Mouse (Mus musculus) heart, adult 2 months (tissue): ENCODE measurements around the gene C1qtnf7. TPM values are rescaled to one million over a fixed set of nuclear protein-coding genes. Genes with fewer than 3 reads are reported as not detected.

Experiments
- DNase-seq, 2 experiments: peaks; one replicate each; pipeline ENCODE4 v3.0.0; 2021
- H3K27ac ChIP-seq: fragments of 200-600 bp; 2 replicates; pipeline ENCODE4 v1.8.1; 2022
- H3K27me3 ChIP-seq: fragments of 200-500 bp; 2 replicates; pipeline ENCODE4 v1.6.1; 2012; ENCODE audit warnings: mild to moderate bottlenecking, low read length, inconsistent platforms, mixed read lengths; ENCODE audit not compliant: control insufficient read depth, insufficient read depth
- H3K36me3 ChIP-seq: fragments of 200-500 bp; 2 replicates; pipeline ENCODE4 v1.6.1; 2012; ENCODE audit warnings: low read length, inconsistent platforms; ENCODE audit not compliant: control insufficient read depth, insufficient read depth
- H3K4me1 ChIP-seq: fragments of 200-500 bp; 2 replicates; pipeline ENCODE4 v1.6.1; 2011; ENCODE audit warnings: low read length; ENCODE audit not compliant: control insufficient read depth, insufficient read depth
- H3K4me3 ChIP-seq: fragments of 200-600 bp; 2 replicates; pipeline ENCODE4 v1.8.1; 2022
- H3K79me2 ChIP-seq: fragments of 200-500 bp; replicated peaks from 2 replicates; pipeline ENCODE4 v1.6.1; 2012; ENCODE audit warnings: mild to moderate bottlenecking, inconsistent platforms, low read length, moderate library complexity, mixed read lengths; ENCODE audit not compliant: control insufficient read depth, insufficient read depth
- H3K9ac ChIP-seq: fragments of 200-500 bp; 2 replicates; pipeline ENCODE4 v1.6.1; 2012; ENCODE audit warnings: low read depth, mild to moderate bottlenecking, control low read depth, inconsistent platforms, low read length, mixed read lengths
- CTCF ChIP-seq: fragments of 200-600 bp; IDR thresholded peaks from 2 replicates; pipeline ENCODE4 v1.8.1; 2022; ENCODE audit warnings: antibody characterized with exemption, mild to moderate bottlenecking, moderate library complexity
- EP300 ChIP-seq: fragments of 200-500 bp; IDR thresholded peaks from 2 replicates; pipeline ENCODE4 v1.6.1; 2011; ENCODE audit warnings: low read depth, low read length, control low read depth; ENCODE audit not compliant: insufficient read depth
- POLR2A ChIP-seq: fragments of 200-500 bp; IDR thresholded peaks from 2 replicates; pipeline ENCODE4 v1.6.1; 2011; ENCODE audit warnings: mild to moderate bottlenecking, low read depth, low read length, control low read depth; ENCODE audit not compliant: insufficient read depth
- WGBS: fragments of 180-500 bp; shearing (Covaris S2); methylation state at CpG from one replicate; pipeline ENCODE4 v1.1.7; 2018; 5-methylcytosine and 5-hydroxymethylcytosine counted together
- intact Hi-C: fragments of 180-260 bp; cut with DNase I; formaldehyde crosslinking; loops from one replicate; pipeline ENCODE4 v1.15.1; 2025
- polyA plus RNA-seq: library from polyadenylated mRNA; depleted of rRNA; stranded (reverse); fragments of >200 nt; gene quantifications from 2 replicates; pipeline ENCODE4 v1.2.3, GENCODE M21; 2012
- total RNA-seq, 2 experiments: library from RNA; stranded (reverse); gene quantifications; 2 replicates each; pipeline ENCODE4 v1.2.3; 2021

Gene C1qtnf7
- total and polyA plus RNA-seq, 3 experiments, result 4.6 to 5.8 (median 5.4) TPM

DNA sequence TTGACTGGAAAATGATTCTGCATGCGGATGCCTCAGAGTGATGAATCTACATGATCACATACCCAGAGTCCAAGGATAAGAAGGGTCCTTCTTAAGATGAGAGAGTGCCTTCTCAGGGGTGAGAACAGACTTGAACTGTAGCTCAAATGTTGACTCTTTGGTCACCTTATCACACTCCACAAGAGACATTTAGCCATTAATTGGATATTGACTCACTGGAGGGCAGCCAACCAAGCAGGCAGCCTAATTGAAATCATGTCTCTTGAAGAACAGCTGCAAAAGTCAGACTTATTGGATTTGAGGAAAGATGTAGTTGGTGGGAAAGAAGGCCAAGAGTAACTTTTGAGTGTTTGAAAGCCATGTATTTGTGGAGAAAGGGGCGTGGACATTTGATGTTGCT, 4.2 kb upstream of the C1qtnf7 start:
- no peak for DNase-seq
- intact Hi-C loops, result no loop called here
- H3K27me3 ChIP-seq, result no peaks in the 10 kb centered on the region
- no peak overlapping the region for H3K9ac ChIP-seq
- no peaks in the 10 kb centered on the region for H3K79me2 ChIP-seq
- no peaks in the 10 kb centered on the region; the same call in 1 of the 2 replicates for H3K4me1 ChIP-seq
- TF ChIP-seq EP300 (no peak), POLR2A (no peak), CTCF (no peak)
- H3K27ac ChIP-seq, result no peak overlapping the region
- H3K4me3 ChIP-seq, result no peak overlapping the region
- 73% methylated on average over 2 of the region's 2 CpGs for WGBS
- no peaks in the 10 kb centered on the region for H3K36me3 ChIP-seq

DNA sequence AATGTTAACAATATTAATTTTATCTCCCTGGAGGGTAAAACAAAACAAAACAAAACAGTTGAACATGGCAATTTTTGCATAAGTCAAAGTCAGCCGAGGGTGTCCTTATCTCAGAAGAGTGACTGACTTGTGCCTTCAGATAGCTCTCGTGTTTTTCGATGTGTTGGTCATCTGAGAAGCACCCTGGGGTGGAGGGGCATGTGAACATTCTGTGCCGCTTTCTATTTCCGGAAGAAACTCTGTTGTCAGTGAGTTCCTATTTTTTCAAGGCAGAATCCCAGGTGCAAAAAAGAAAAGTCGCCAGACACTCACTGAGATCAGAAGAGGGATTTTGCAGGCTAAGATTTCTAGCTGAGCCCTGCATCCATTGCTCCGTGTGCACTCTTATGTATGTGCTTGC, 1.2 kb downstream of the C1qtnf7 start:
- TF ChIP-seq POLR2A (no peak), CTCF (no peak), EP300 (no peak)
- intact Hi-C loops, result loop anchor here (5.0 kb wide), 1 partner anchor 74 kb away; no protein-coding TSS in a partner anchor
- Histone ChIP-seq H3K27ac (peak overlapping the region; percentile 53), H3K9ac (peak overlapping the region; percentile 8; the same call in 1 of the 2 replicates), H3K36me3 (no peaks in the 10 kb centered on the region), H3K27me3 (no peaks in the 10 kb centered on the region), H3K79me2 (no peaks in the 10 kb centered on the region), H3K4me1 (no peaks in the 10 kb centered on the region), H3K4me3 (peak overlapping the region; percentile 29)
- 13% methylated on average over 7 of the region's 7 CpGs for WGBS
- peak in 1 of 2 experiments; percentile 11 for DNase-seq

DNA sequence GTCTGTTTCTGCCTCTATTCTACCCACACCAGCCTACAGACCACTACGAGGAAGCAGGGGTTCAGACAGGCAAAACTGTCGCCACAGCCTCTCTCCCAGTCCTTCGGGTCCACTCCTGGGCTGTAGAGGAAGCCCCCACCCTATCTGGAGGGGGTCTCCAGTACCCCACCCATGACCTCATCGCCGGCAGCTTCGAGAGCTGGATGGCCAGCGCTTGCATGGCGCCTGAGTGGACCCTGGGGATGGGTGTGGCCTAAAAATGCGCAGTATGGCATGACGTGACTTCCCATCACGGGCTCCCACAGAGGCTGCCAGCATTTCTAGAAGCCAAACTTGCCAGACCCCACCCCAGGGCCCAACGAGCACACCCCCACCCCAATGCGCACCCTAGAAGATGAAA, 2.0 kb downstream of the C1qtnf7 start:
- DNase-seq, result peak; percentile 70 to 78
- H3K36me3 ChIP-seq, result no peaks in the 10 kb centered on the region
- H3K27me3 ChIP-seq, result no peaks in the 10 kb centered on the region
- no peaks in the 10 kb centered on the region for H3K4me1 ChIP-seq
- peak overlapping the region; percentile 53 for H3K27ac ChIP-seq
- no peaks in the 10 kb centered on the region for H3K79me2 ChIP-seq
- TF ChIP-seq POLR2A (peak; percentile 20; the same call in 1 of the 2 replicates), EP300 (no peak), CTCF (no peak)
- peak overlapping the region; percentile 29 for H3K4me3 ChIP-seq
- 70% methylated on average over 13 of the region's 13 CpGs for WGBS
- intact Hi-C loops, result loop anchor here (5.0 kb wide), 1 partner anchor 75 kb away; no protein-coding TSS in a partner anchor
- H3K9ac ChIP-seq, result peak overlapping the region; percentile 14

DNA sequence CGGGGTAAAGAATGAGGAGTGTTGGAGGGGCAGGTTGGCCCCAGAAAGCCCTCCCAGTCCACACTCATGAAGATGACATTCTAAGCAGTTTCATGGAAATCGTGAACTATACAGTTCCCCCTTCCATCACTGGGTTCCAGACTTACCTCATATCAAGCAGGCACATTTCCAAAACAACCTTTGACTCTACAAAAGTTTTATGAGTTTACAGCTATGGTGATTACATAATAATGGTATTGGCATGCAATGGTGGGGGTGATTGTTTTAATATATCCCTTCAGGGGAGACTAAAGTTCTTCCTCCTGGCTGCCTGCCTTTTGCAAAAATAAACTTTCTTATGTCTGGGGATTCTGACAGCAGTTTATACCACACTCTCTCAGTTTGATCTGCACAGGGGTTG, 4.6 kb downstream of the C1qtnf7 start:
- no peak overlapping the region for H3K9ac ChIP-seq
- H3K36me3 ChIP-seq, result no peaks in the 10 kb centered on the region
- WGBS, result 80% methylated on average over 2 of the region's 2 CpGs
- no peak for TF ChIP-seq CTCF
- no peak for TF ChIP-seq EP300
- no peak for TF ChIP-seq POLR2A
- H3K4me1 ChIP-seq, result no peaks in the 10 kb centered on the region
- DNase-seq, result no peak
- no peaks in the 10 kb centered on the region for H3K27me3 ChIP-seq
- H3K4me3 ChIP-seq, result no peak overlapping the region
- intact Hi-C loops, result loop anchor here (5.0 kb wide), 1 partner anchor 78 kb away; no protein-coding TSS in a partner anchor
- H3K79me2 ChIP-seq, result no peaks in the 10 kb centered on the region
- H3K27ac ChIP-seq, result no peak overlapping the region

DNA sequence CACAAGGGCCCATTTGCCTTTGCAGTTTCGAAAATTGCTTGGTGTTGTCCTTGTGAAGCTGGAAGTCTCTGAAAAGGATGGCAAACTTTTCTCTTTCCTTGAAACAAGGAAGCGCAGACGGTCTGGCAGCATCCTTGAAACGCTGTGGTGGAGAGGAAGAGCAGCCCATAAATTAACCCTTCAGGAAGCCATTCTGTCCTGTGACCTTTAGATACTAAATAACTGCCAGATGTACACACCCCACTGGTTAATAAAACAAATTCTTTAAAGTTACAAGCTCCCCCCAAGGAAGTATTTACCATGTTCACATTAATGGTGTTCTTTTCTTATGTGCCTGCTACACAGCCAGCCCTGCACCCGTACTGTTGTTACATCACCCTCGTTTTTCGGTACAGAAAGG, 6.0 kb downstream of the C1qtnf7 start:
- H3K36me3 ChIP-seq, result no peaks in the 10 kb centered on the region

DNA sequence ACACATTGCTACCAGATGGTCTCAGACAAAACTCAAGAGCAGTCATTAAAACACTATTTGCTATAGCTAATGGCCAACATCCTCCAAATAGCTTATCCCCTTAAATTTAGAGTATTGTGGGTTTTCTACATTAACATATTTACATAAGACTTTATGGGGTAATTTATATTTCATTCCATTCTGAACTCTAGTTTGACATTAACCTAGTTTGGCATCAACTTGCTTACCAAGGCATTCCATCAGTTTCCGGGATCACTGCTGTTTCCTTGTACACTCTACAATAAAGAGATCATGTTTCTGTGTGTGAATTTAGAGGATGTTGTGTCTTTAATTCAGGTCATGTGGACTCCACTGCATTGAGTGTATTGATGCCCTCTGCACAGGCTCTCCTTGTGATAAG, 7.5 kb downstream of the C1qtnf7 start:
- Histone ChIP-seq H3K4me3 (no peak overlapping the region), H3K36me3 (no peaks in the 10 kb centered on the region), H3K79me2 (no peaks in the 10 kb centered on the region), H3K27ac (no peak overlapping the region), H3K4me1 (no peaks in the 10 kb centered on the region), H3K27me3 (no peaks in the 10 kb centered on the region), H3K9ac (no peak overlapping the region)
- no peak for TF ChIP-seq EP300
- TF ChIP-seq CTCF, result no peak
- no peak for TF ChIP-seq POLR2A
- no peak for DNase-seq
- 89% methylated on average over 1 of the region's 1 CpGs for WGBS
- intact Hi-C loops, result no loop called here

More for the DNA sequence above, 6.0 kb downstream of the C1qtnf7 start:
- no peak overlapping the region for H3K4me3 ChIP-seq
- H3K4me1 ChIP-seq, result no peaks in the 10 kb centered on the region
- TF ChIP-seq POLR2A (no peak), CTCF (no peak), EP300 (no peak)
- intact Hi-C loops, result no loop called here
- 63% methylated on average over 7 of the region's 7 CpGs for WGBS
- H3K9ac ChIP-seq, result no peak overlapping the region
- no peaks in the 10 kb centered on the region for H3K27me3 ChIP-seq
- H3K79me2 ChIP-seq, result no peaks in the 10 kb centered on the region
- no peak for DNase-seq
- H3K27ac ChIP-seq, result no peak overlapping the region
